9 mouse cellular contexts compared by ENCODE assay signal in genomic region chr2:168742059-168742627, GRCm38 (mm10). TPM values are rescaled to one million over a fixed set of nuclear protein-coding genes. Genes with fewer than 3 reads are reported as not detected.
DNase-seq lines count a peak whose midpoint lies in the region; ATAC-seq and TF ChIP-seq lines count a peak whose summit lies in the region.
"Had no signal": no experiment of that assay in that cellular context is flagged by ENCODE, and none has a peak within 500 bp of the region (broad histone marks: within the 10 kb centered on the region; RNA-seq: fewer than 3 reads in every experiment).

Gene Atp9a, minus strand, starts transcription at chr2:168742409.

- 6% methylated on average over 30 of the region's 33 CpGs for WGBS in hindbrain, embryonic 11.5 days
- 5% methylated on average over 30 of the region's 33 CpGs for WGBS in lung, embryonic 14.5 days

- peak; percentile 51 for ATAC-seq in hindbrain, embryonic 11.5 days (ENCODE audit: low FRiP score)
- peak; percentile 60 for ATAC-seq in lung, embryonic 14.5 days (ENCODE audit: insufficient read depth)

- no peaks in the 10 kb centered on the region for H3K4me1 ChIP-seq in hindbrain, embryonic 11.5 days (replicated peaks; ENCODE audit: control insufficient read depth, insufficient read depth, low read length)
- H3K4me1 ChIP-seq in lung, embryonic 14.5 days (ENCODE audit: insufficient read depth) = no peaks in the 10 kb centered on the region

- no peaks in the 10 kb centered on the region for H3K9me3 ChIP-seq in hindbrain, embryonic 11.5 days (ENCODE audit: control insufficient read depth, low read length)
- H3K9me3 ChIP-seq in lung, embryonic 14.5 days (ENCODE audit: low read depth, low read length) = no peaks in the 10 kb centered on the region; the same call in 1 of the 2 replicates

- H3K27me3 ChIP-seq in hindbrain, embryonic 11.5 days (ENCODE audit: control insufficient read depth, insufficient read depth, low read length) = no peaks in the 10 kb centered on the region
- no peaks in the 10 kb centered on the region for H3K27me3 ChIP-seq in lung, embryonic 14.5 days (ENCODE audit: insufficient read depth, low read length)

- TF ChIP-seq CTCF in lung, embryonic 14.5 days (IDR thresholded peaks at IDR 0.05; ENCODE audit: low read depth) = no peak

- H3K4me2 ChIP-seq in hindbrain, embryonic 11.5 days (replicated peaks; ENCODE audit: low read depth, low read length) = peak within 1 kb of the TSS; percentile 76
- H3K4me2 ChIP-seq in lung, embryonic 14.5 days = peak within 1 kb of the TSS; percentile 85

- H3K36me3 ChIP-seq in hindbrain, embryonic 11.5 days (ENCODE audit: control insufficient read depth, insufficient read depth, low read length) = no peaks in the 10 kb centered on the region
- no peaks in the 10 kb centered on the region for H3K36me3 ChIP-seq in lung, embryonic 14.5 days (ENCODE audit: insufficient read depth)

- peak; percentile 72 for DNase-seq in T-cell, adult 2 months (ENCODE audit: low spot score)
- peak; percentile 87 for DNase-seq in cerebellum, postnatal 10 days
- DNase-seq in frontal cortex, postnatal 36 days (ENCODE audit: low spot score in 2 of 2) = peak; percentile 74
- DNase-seq in hindbrain, embryonic 11.5 days (ENCODE audit: low spot score) = peak; percentile 64
- DNase-seq in layer of hippocampus, postnatal 10 days (ENCODE audit: low spot score in 2 of 2) = peak; percentile 72 to 81
- peak; percentile 51 for DNase-seq in lung, embryonic 14.5 days
- DNase-seq in ovary, postnatal 36 days (ENCODE audit: low spot score) = peak; percentile 68
- DNase-seq in urinary bladder, postnatal 36 days (ENCODE audit: low spot score in 2 of 2) = peak; percentile 35 to 48

- H3K4me3 ChIP-seq in hindbrain, embryonic 11.5 days (ENCODE audit: low read depth, low read length) = peak within 1 kb of the TSS; percentile 82
- peak within 1 kb of the TSS; percentile 70 for H3K4me3 ChIP-seq in lung, embryonic 14.5 days (ENCODE audit: low read depth, low read length)

- H3K27ac ChIP-seq in hindbrain, embryonic 11.5 days (ENCODE audit: low read depth, low read length) = peak within 1 kb of the TSS; percentile 67
- peak within 1 kb of the TSS; percentile 75 for H3K27ac ChIP-seq in lung, embryonic 14.5 days (ENCODE audit: low read depth)

- H3K9ac ChIP-seq in hindbrain, embryonic 11.5 days (ENCODE audit: low read depth, low read length) = peak within 1 kb of the TSS; percentile 87
- peak within 1 kb of the TSS; percentile 71 for H3K9ac ChIP-seq in lung, embryonic 14.5 days

RNA-seq across cellular contexts. Expression of gene Atp9a, which starts in this region (rescaled TPM):
- 12.8 and 14.6 TPM in 2 replicates for polyA plus RNA-seq in hindbrain, embryonic 11.5 days (2014; fragmentation: Nextera tagmentation; extraction: Ambion mirVana)
- 100 to 1,000 TPM; 426 to 444 TPM for total RNA-seq in layer of hippocampus, postnatal 10 days (2021)
- polyA plus RNA-seq in lung, embryonic 14.5 days (2014; fragmentation: Nextera tagmentation; extraction: Ambion mirVana) = 9.5 and 9.6 TPM in 2 replicates
- total RNA-seq: common myeloid progenitor, adult 5-6 weeks had no signal

Comparison
In these comparisons a context has a peak if more than half of its experiments do, and no peak if none do; other contexts are left out.
1. Peak in every context shown above with its lines: DNase-seq, ATAC-seq, H3K4me3 ChIP-seq and H3K27ac ChIP-seq.